Mouse (Mus musculus) lung, postnatal 14 days (tissue): Measurements from ENCODE around the gene Osgep.
"Not testable (repeated sequence)": the region's sequence is repeated elsewhere in the genome, so short reads cannot be mapped to it uniquely, and the experiment has no call there.

Source experiments
- DNase-seq: peaks from one replicate; pipeline ENCODE4 v3.0.0; 2021

The Osgep gene

GRCm38 (mm10) chr14:50875591-50876230 is 49.0 kb downstream of the Osgep start:
- no peak for DNase-seq

- no peak for DNase-seq
Observed at GRCm38 (mm10) chr14:50875175-50875574, 49.5 kb downstream of the Osgep start.

- no peak for DNase-seq
Observed at GRCm38 (mm10) chr14:50871284-50871683, 53.4 kb downstream of the Osgep start.

DNA sequence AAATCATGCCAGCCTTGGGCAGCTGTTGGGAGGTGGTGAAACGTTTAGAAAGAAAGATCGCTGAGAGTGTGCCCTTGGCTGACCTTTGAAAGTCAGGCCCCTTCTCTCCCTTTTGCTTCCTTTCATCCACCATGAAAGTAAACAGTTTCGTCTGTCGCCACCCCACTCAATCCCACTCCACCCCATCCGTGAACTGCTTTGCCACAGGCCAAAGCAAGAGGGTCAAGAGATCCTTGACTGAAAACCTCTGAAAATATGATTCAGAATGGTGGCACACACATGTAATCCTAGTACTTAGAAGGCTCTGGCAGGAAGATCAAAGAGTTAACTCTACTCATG is 53.9 kb downstream of the Osgep start:
- peak; percentile 39 for DNase-seq

DNA sequence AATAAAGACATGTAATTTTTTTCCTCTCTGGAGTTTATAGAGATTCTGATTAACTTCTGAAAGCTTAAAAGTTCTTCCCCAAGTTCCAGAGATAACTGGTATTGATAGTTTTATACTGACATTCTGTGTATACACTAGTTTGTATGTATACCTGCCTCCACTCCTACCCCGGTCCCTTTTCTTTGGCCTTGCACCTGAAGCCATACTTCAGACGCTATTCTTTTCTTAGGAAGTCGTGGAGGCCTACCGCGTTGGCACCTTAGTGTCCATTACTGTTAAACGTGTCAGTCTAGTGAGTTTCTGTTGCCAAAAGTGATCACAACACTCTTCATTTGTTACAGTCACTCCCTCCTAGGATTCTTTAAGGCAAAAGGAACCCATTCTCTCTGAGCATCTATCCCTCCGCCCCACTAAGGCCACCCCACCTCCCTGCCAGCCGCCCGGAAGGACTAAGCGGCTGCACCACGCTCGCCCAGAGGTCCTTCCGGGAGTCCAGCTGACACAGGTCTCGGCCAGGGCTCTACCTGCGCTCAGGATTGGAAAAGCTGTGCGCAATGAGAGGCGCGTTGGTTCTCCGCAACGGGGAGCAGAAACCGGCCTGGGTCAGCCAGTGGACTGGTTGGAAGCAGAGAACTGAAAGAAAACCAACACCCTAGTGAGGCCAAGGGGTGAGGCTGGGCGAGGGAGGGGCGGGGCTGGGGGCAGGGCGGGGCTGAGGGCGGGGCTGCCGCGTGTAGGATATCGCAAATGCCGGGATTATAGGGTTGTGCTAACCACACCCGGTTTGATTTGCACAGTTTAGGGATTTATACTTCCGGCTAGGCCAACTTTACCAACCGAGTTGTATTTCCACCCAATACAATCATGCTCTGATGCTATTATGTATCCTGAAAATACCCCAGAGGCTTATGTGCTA is 54.5 kb downstream of the Osgep start, which contains the start of gene Tep1:
Tep1 (minus strand) TSS at position 672 of the 916 bp plus-strand sequence.
- DNase-seq: peak; percentile 70

- DNase-seq: no peak
Observed at GRCm38 (mm10) chr14:50868656-50869055, 56.0 kb downstream of the Osgep start.

DNA sequence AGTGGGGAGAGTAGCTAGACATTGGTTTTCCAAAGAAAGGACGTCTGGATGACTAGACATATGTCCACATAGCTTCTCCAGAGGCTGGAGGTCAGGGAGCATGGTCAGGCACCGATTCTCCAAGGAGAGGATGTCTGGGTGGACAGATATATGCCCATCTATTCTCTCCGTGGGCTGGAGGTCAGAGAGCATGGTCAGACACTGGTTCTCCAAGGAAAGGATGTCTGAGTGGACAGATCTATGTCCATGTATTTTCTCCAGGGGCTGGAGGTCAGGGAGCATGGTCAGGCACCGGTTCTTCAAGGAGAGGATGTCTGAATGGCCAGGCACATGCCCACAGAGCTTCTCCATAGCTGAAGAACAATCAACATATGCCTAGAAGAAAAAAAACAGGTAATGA is 56.5 kb downstream of the Osgep start:
- DNase-seq: no peak

- DNase-seq: no peak
Observed at GRCm38 (mm10) chr14:50866966-50867365, 57.7 kb downstream of the Osgep start.

DNA sequence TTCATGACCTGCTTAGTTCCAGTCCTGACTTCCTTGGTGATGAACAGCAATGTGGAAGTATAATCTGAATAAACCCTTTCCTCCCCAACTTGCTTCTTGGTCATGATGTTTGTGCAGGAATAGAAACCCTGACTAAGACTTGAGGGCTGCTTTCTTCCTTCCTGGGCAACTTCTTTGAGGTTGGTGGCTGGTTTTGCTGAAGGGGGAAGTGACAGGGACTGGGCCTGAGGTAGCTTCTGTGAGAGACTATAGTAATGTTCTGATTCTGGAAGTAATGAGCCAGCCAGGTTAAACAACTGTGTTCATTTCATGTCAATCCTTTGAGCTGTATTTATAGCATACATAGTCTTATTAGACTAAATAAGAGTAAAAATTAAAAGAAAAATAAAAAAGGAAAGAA is 59.7 kb downstream of the Osgep start:
- DNase-seq: not testable (repeated sequence)

GRCm38 (mm10) chr14:50862641-50863040 is 62.1 kb downstream of the Osgep start:
- no peak for DNase-seq
